Mouse (Mus musculus) limb, embryonic 13.5 days (tissue): ENCODE data around the gene Txn2. TPM values are rescaled to one million over a fixed set of nuclear protein-coding genes. Genes with fewer than 3 reads are reported as not detected.
A peak's percentile ranks its signal among the peaks of the same experiment; 100 is the strongest.

Experiments
- ATAC-seq: fragments of 200-750 bp; cut with Nextera tagmentation; 2 replicates; pipeline ENCODE4 v1.8.0; 2017; ENCODE audit warnings: low read depth, moderate number of reproducible peaks, moderate TSS enrichment; ENCODE audit not compliant: low FRiP score
- H3K27ac ChIP-seq: fragments of 300-500 bp; sonication (generic); 2 replicates; pipeline ENCODE4 v1.5.1; 2015; ENCODE audit warnings: inconsistent platforms, mild to moderate bottlenecking, moderate library complexity
- H3K27me3 ChIP-seq: fragments of 300-500 bp; sonication (generic); 2 replicates; pipeline ENCODE4 v1.6.1; 2015; ENCODE audit warnings: mild to moderate bottlenecking, inconsistent platforms
- H3K36me3 ChIP-seq: fragments of 300-500 bp; sonication (generic); 2 replicates; pipeline ENCODE4 v1.6.1; 2015; ENCODE audit warnings: inconsistent platforms, mild to moderate bottlenecking, moderate library complexity
- H3K4me1 ChIP-seq: fragments of 300-500 bp; sonication (generic); 2 replicates; pipeline ENCODE4 v1.6.1; 2015; ENCODE audit warnings: inconsistent platforms
- H3K4me2 ChIP-seq: fragments of 300-500 bp; sonication (generic); replicated peaks from 2 replicates; pipeline ENCODE4 v1.6.1; 2015; ENCODE audit warnings: inconsistent platforms, mild to moderate bottlenecking, moderate library complexity
- H3K4me3 ChIP-seq: fragments of 300-500 bp; sonication (generic); 2 replicates; pipeline ENCODE4 v1.5.1; 2015; ENCODE audit warnings: moderate library complexity, mild to moderate bottlenecking, inconsistent platforms
- H3K9ac ChIP-seq: fragments of 300-500 bp; sonication (generic); 2 replicates; pipeline ENCODE4 v1.6.1; 2015; ENCODE audit warnings: mild to moderate bottlenecking, inconsistent platforms
- H3K9me3 ChIP-seq: fragments of 300-500 bp; sonication (generic); 2 replicates; pipeline ENCODE4 v1.6.1; 2016; ENCODE audit warnings: inconsistent platforms
- WGBS: fragments of 180-500 bp; shearing (Covaris S2); methylation state at CpG from one replicate; pipeline ENCODE4 v1.1.7; 2015; 5-methylcytosine and 5-hydroxymethylcytosine counted together
- polyA plus RNA-seq: library from polyadenylated mRNA; unstranded; fragments of >200 nt; fragmentation: Nextera tagmentation; extraction: Ambion mirVana; gene quantifications from 2 replicates; pipeline ENCODE4 v1.2.1, GENCODE M21; 2015

Txn2 gene
- polyA plus RNA-seq, 1 experiment from 2014 or later: 237 TPM

DNA sequence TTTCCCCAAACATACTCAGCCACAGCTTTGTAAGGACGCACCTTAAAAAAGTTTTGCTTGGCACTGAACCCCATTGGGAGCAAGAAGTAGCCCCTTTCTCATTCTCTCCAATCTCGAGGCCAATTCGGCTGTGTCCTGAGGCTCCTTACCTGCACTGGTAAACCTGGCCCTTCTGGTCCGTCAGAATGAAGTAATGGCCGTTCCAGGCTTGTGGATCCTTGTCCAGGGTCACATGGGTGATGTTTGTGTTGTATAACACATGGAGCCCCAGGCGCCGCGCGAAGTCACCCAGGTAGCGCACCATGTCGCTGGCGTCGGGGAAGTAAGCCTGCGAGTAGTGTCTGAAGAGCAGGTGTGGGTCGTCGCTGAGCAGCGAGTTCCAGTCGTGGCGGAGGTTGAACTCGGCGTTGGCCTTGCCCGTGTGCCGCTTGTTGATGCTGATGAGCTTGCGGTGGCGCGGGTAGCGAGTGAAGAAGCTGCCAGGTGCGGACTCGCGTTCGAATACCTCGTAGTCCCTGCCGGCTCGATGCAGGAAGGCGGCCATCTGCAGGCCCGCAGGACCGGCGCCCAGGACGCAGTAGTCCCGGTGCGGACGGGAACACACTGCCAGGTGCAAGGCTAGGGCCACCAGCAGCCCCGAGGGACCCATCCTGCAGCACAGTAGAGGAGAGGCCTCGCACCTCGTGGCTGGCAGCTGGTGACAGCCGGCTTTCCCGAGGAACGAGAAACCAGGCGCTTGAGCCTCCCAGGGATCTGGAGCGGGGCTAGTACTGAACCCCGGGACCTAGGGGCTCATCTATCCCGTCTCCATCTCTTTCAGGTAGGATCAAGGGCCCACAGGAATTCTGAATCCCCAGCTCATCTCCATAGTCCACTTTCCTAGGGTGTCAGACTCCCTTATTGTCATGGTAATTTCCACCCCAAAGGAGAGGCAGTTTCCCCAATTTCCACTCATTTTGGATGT is 26.9 kb upstream of the Txn2 start:
- Histone ChIP-seq H3K9ac (peak overlapping the region; percentile 63), H3K4me3 (peak overlapping the region; percentile 54), H3K27ac (no peak overlapping the region), H3K27me3 (peaks cover 17% of the 10 kb centered on the region), H3K4me2 (peak overlapping the region; percentile 91), H3K36me3 (peaks cover 47% of the 10 kb centered on the region), H3K4me1 (peaks cover 20% of the 10 kb centered on the region), H3K9me3 (no peaks in the 10 kb centered on the region)
- WGBS: 8% methylated on average over 52 of the region's 52 CpGs
- no peak for ATAC-seq

DNA sequence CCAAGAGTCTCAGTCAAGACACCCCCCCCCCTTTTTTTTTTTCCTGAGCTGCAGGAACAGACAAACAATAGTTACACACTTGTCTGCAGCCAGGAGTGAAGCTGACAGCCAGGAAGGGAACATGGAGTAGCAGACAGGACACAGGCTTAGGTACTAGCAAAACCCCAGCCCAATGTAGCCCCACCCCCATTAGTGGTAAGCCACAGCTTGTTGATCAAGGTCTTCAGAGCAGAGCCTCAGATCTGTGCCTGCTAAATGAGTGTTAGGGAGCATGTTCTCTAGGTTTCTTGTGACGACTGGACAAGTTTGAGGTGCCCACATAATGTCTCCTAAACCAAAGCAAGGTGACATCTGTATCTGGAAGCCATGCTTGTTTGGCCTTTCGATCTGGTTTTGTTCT is 25.6 kb upstream of the Txn2 start:
- Histone ChIP-seq H3K9ac (no peak overlapping the region), H3K4me2 (no peak overlapping the region), H3K9me3 (no peaks in the 10 kb centered on the region), H3K4me1 (peaks cover 20% of the 10 kb centered on the region), H3K27me3 (peaks cover 17% of the 10 kb centered on the region), H3K27ac (no peak overlapping the region), H3K4me3 (no peak overlapping the region), H3K36me3 (peaks cover 37% of the 10 kb centered on the region)
- ATAC-seq: no peak
- WGBS: 91% methylated on average over 2 of the region's 2 CpGs

DNA sequence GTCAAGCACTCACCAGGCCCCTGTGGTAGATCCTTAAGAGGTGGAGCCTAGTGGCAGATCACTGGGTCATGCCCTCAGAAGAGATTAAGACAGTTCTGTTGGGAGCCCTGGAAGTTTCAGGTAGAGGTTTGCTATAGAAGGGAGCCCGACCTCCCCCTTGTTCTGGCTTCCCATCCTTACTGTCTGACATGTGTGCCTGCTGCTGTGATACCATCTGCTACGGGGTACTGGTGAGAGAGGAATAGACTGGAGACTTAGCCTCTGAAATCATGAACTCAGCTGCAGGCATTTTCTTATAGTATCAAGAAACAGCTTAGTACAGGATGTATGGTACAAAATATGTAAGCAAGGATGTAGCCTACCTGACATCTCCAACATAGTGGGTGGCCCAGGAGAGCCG is 24.1 kb upstream of the Txn2 start:
- Histone ChIP-seq H3K4me2 (no peak overlapping the region), H3K9ac (no peak overlapping the region), H3K9me3 (no peaks in the 10 kb centered on the region), H3K4me3 (no peak overlapping the region), H3K36me3 (peaks cover 26% of the 10 kb centered on the region), H3K4me1 (peaks cover 20% of the 10 kb centered on the region), H3K27ac (no peak overlapping the region), H3K27me3 (peaks cover 17% of the 10 kb centered on the region)
- no peak for ATAC-seq
- 90% methylated on average over 3 of the region's 3 CpGs for WGBS

DNA sequence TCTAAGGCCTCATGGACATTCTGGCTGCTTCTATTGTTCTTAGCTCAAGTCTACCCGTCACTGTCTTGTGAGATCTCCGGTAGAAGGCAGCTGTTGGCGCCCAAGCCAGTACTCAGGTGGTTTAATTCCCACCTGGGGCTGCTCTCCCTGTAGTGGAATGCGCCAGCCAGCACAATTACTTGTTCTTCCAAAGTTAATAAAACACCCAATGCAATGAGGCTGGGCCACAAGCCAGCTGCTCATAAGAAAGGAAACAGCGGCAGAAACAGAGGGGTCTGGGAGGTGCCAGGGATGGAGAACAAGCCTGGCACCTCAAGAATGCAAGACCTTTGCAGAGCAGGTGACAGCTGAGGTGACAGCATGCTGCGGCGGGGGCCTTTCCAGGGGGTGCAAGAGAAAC is 20.3 kb upstream of the Txn2 start:
- Histone ChIP-seq H3K27ac (no peak overlapping the region), H3K9ac (no peak overlapping the region), H3K9me3 (no peaks in the 10 kb centered on the region), H3K4me1 (no peaks in the 10 kb centered on the region), H3K4me2 (no peak overlapping the region), H3K27me3 (no peaks in the 10 kb centered on the region), H3K4me3 (no peak overlapping the region), H3K36me3 (peaks cover 57% of the 10 kb centered on the region)
- ATAC-seq: no peak
- WGBS: 84% methylated on average over 7 of the region's 7 CpGs

DNA sequence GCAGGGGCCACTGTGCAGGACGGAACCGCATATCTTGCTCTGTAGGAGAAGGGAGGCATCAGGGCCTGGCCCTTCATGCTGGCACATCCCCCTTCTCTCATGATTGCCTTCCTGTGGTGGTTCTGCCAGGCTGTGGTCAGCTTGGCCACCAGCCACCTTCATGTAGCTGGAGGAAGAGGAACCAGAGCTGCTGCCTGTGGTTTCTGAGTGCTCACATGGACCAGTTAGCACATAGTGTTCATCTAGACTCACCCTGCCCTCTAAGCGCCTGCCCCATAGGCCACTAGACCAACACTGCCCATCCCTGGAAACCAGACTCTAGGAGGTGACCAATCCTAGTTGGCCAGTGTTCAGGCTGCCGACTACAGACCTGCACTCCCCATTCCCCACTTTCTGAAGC is 16.9 kb upstream of the Txn2 start:
- H3K27me3 ChIP-seq: no peaks in the 10 kb centered on the region
- H3K4me3 ChIP-seq: no peak overlapping the region
- no peak overlapping the region for H3K4me2 ChIP-seq
- no peak overlapping the region for H3K27ac ChIP-seq
- no peaks in the 10 kb centered on the region for H3K9me3 ChIP-seq
- ATAC-seq: no peak
- H3K4me1 ChIP-seq: no peaks in the 10 kb centered on the region
- 84% methylated on average over 4 of the region's 4 CpGs for WGBS
- peaks cover 59% of the 10 kb centered on the region for H3K36me3 ChIP-seq
- H3K9ac ChIP-seq: 0 out of 2 replicates have a peak overlapping the region, but pooled peaks have one; percentile 26

DNA sequence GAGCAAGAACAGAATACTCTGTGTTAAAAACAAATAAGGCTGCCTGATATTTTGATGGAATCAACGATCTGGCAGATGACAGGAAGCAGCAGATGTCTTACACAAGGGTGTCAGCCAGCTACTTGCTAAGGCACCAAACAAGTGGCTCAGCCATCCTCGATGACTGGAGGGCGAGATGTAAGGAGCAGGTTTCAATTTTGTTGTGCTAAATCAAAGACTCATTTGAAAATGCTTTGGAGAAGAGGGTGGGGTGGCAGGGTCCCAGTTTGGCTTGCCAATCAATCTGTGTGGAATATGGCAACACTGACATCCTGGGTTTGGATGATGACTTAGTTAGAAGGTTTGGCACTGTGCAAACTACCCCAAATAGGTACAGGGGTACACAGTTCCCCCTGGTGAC is 12.8 kb upstream of the Txn2 start:
- no peak for ATAC-seq
- no peak overlapping the region for H3K9ac ChIP-seq
- 82% methylated on average over 3 of the region's 3 CpGs for WGBS

DNA sequence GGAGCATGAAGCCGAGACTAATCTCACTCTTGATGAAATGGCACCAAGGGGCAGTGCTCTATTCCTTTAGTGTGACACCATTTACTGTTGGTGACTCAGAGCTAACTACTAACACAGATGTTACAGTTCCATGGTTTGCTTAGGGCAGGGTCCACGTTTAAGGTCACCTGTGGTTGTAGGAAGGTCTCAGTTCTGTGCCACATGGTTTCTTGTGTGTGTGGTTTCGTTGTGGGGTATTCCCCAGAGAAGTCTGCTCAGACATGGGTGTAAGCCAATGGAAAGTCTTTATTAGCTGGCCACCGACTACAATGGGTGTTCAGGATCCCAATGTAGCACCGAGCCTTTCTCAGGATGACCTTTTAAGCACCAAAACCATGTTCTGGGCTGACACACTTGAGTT is 9.7 kb upstream of the Txn2 start:
- H3K9ac ChIP-seq: no peak overlapping the region
- ATAC-seq: no peak
- H3K27ac ChIP-seq: no peak overlapping the region
- H3K4me1 ChIP-seq: peaks cover 5% of the 10 kb centered on the region; the same call in 1 of the 2 replicates
- 76% methylated on average over 5 of the region's 5 CpGs for WGBS
- H3K4me2 ChIP-seq: no peak overlapping the region
- no peaks in the 10 kb centered on the region for H3K27me3 ChIP-seq
- peaks cover 17% of the 10 kb centered on the region; the same call in 1 of the 2 replicates for H3K36me3 ChIP-seq
- no peaks in the 10 kb centered on the region for H3K9me3 ChIP-seq
- H3K4me3 ChIP-seq: no peak overlapping the region

More for the DNA sequence above, 12.8 kb upstream of the Txn2 start:
- no peak overlapping the region for H3K4me3 ChIP-seq
- H3K27me3 ChIP-seq: no peaks in the 10 kb centered on the region
- H3K9me3 ChIP-seq: no peaks in the 10 kb centered on the region
- peaks cover 38% of the 10 kb centered on the region for H3K36me3 ChIP-seq
- H3K27ac ChIP-seq: no peak overlapping the region
- H3K4me2 ChIP-seq: no peak overlapping the region
- no peaks in the 10 kb centered on the region for H3K4me1 ChIP-seq

DNA sequence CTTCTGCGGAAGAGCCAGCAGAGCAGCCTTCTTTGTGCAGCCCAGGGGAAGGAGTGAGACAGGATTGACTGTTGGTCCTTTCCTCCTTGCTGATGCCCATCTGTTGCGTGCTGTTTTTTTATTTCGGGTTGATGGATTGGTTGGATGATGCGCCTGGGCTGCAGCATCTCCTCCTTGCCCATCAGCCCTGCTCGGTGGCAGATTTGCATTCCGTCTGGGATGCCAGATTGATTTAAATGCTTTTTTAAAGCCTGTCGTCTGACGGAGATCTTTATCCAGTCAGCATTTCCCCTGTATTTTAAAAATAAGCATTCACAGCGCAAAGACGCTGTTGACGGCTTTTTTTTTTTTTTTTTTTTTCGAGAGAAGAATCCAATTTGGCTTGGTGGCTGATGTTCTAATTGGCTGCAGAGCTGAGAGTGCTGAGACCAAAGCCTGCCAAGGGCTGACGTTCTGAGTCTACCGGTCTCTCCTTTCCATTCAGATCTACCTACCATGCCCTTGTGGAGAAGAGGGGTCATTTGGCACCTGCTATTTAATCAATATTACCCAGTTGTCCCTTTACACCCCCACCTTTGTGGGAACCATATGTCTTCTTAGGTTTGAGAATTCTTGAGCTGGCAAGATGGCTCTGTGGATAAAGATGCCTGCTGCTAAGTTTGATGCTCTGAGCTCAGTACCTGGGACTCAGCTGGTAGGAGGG is 7.0 kb upstream of the Txn2 start:
- H3K36me3 ChIP-seq: no peaks in the 10 kb centered on the region
- no peak overlapping the region for H3K9ac ChIP-seq
- H3K9me3 ChIP-seq: no peaks in the 10 kb centered on the region
- WGBS: 76% methylated on average over 14 of the region's 14 CpGs
- no peaks in the 10 kb centered on the region for H3K27me3 ChIP-seq
- H3K27ac ChIP-seq: no peak overlapping the region
- no peak overlapping the region for H3K4me3 ChIP-seq
- no peak for ATAC-seq
- no peak overlapping the region for H3K4me2 ChIP-seq
- H3K4me1 ChIP-seq: peaks cover 7% of the 10 kb centered on the region; the same call in 1 of the 2 replicates

DNA sequence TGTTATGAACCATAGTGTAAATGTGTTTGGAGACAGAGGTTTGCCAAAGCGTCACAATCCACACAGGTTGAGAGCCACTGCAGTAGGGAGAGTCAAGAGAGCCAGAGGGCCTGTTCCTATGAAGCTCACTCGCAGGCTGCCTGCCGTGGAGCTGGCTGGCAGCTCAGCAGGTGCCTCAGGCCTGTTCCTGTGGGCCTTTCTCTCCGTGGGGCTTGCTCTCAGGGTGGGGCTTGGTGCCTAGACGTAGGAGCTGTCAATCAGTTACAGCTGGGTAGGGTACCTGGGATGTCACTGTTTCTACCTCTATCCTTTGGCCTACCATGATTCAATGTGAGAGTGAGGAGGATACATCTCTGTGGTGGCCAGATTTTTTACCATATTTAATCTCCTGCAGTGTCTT is 6.2 kb upstream of the Txn2 start:
- no peak for ATAC-seq
- 66% methylated on average over 5 of the region's 5 CpGs for WGBS
- no peak overlapping the region for H3K4me2 ChIP-seq
- no peak overlapping the region for H3K9ac ChIP-seq
- H3K4me1 ChIP-seq: peaks cover 9% of the 10 kb centered on the region; the same call in 1 of the 2 replicates
- H3K36me3 ChIP-seq: no peaks in the 10 kb centered on the region
- H3K9me3 ChIP-seq: no peaks in the 10 kb centered on the region
- no peak overlapping the region for H3K4me3 ChIP-seq
- no peaks in the 10 kb centered on the region for H3K27me3 ChIP-seq
- no peak overlapping the region for H3K27ac ChIP-seq

DNA sequence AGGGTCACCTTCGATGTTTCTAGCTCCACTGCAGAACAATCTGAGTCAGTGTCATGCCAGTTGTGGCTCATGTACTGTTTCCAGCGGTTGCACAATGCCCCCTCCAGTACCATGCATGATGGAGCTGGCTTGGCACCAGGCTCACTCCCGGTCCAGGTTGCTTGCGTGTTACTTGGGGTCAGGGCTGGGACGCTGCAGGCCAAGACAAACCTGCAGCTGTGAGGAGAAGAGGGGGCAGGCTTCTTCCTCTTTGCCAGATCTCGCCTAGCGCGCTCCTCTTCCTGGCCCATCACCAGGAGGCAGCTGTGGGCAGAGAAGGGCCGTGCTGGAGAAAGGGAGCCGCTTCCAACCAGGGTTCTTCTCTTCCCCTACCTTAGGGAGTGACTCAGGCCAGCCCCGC is 5.5 kb upstream of the Txn2 start:
- peaks cover 16% of the 10 kb centered on the region; the same call in 1 of the 2 replicates for H3K4me1 ChIP-seq
- H3K9me3 ChIP-seq: no peaks in the 10 kb centered on the region
- H3K27me3 ChIP-seq: no peaks in the 10 kb centered on the region
- WGBS: 78% methylated on average over 11 of the region's 11 CpGs
- H3K27ac ChIP-seq: no peak overlapping the region
- H3K4me2 ChIP-seq: no peak overlapping the region
- no peak overlapping the region for H3K4me3 ChIP-seq
- H3K36me3 ChIP-seq: no peaks in the 10 kb centered on the region
- H3K9ac ChIP-seq: peak overlapping the region; percentile 40; the same call in 1 of the 2 replicates
- no peak for ATAC-seq

DNA sequence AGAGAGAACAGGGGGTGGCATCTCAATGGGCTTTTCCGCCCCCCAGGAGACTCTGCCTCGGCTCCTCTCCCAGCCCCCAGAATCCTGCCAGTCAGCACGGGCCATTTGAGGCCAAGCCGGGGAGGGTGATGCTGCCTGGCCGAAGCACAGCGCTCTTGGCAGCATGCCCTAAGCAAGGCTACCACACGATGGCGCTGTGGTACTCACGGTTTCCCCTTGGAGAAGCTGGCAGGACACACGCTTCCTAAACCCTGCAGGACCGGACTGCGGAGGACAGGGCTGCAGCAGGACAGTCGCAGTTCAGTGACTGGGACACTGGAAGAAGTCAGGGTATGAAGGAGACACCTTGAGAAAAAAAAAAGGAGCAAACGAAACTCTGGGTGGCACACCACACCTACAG is 5.0 kb upstream of the Txn2 start:
- Histone ChIP-seq H3K9me3 (no peaks in the 10 kb centered on the region), H3K27me3 (no peaks in the 10 kb centered on the region), H3K4me2 (peak overlapping the region; percentile 52), H3K4me1 (peaks cover 16% of the 10 kb centered on the region; the same call in 1 of the 2 replicates), H3K27ac (no peak overlapping the region), H3K36me3 (no peaks in the 10 kb centered on the region), H3K9ac (peak overlapping the region; percentile 40; the same call in 1 of the 2 replicates), H3K4me3 (peak overlapping the region; percentile 13; the same call in 1 of the 2 replicates)
- 1% methylated on average over 14 of the region's 14 CpGs for WGBS
- ATAC-seq: no peak

DNA sequence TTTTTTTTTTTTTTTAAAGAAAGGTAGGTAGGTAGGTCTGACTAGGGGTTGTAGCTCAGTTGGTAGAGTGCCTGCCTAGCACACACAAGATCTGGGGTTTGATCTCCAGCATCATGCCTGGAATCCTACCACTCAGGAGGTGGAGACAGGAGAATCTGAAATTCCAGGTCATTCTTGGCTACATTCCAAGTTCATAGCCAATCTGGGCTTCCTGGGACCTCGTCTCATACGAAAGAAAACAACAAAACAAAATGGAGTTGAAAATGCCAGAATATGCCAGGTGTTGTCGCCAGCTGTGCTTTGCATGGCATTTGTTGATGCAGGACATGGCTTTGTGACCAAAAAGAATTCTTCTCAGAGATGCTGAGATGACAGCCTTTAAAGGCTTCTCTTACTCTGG is 4.4 kb upstream of the Txn2 start:
- Histone ChIP-seq H3K9me3 (no peaks in the 10 kb centered on the region), H3K27me3 (no peaks in the 10 kb centered on the region), H3K4me2 (no peak overlapping the region; the same call in 1 of the 2 replicates), H3K36me3 (no peaks in the 10 kb centered on the region), H3K4me3 (no peak overlapping the region), H3K9ac (no peak overlapping the region), H3K4me1 (peaks cover 16% of the 10 kb centered on the region; the same call in 1 of the 2 replicates), H3K27ac (no peak overlapping the region)
- 81% methylated on average over 3 of the region's 3 CpGs for WGBS
- no peak for ATAC-seq
